Mouse (Mus musculus): ENCODE data around the gene Rngtt.
"Not testable (repeated sequence)": the region's sequence is repeated elsewhere in the genome, so short reads cannot be mapped to it uniquely, and the experiment has no call there.

Rngtt gene

DNA sequence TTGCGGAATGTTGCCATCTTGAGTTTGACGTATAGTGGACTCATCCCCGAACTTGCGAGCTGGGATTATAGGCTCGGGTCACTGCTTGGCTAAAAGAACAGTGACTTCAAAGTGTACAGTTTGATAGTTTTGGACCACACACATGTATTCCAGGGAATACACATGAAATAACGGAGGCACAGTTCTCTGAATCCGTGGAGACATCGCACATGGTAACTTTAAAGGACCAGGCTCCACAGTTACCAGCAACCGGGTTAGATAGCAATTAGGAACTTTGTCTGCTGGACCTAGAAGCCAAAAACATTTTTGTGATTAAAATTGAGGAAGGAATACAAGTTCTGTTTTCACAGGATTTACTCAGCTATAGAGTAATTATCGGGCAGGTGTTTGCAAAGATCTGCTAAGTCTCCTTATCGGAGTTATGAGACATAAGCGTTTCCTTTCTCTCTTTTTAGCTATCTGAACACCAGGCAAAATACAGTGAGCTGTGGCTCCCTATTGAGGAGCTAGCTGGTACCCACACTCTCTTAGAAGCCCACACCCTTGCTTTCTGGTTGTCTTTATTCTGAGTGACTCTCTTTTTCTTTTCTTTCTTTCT is 828 bp downstream of the Rngtt start:
- no peak for DNase-seq (ENCODE audit: low spot score)

DNA sequence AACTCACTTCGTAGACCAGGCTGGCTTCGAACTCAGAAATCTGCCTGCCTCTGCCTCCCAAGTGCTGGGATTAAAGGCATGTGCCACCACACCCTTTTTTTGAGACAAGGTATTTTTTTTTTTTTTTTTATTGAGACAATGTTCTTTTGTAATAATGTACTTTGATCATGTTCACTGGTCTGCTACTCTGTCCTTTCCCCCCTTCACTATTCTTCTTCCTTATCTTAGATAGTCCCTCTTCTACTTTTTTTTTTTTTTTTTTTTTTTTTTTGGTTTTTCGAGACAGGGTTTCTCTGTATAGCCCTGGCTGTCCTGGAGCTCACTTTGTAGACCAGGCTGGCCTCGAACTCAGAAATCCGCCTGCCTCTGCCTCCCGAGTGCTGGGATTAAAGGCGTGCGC is 4.0 kb downstream of the Rngtt start:
- DNase-seq (ENCODE audit: low spot score) = not testable (repeated sequence)

DNA sequence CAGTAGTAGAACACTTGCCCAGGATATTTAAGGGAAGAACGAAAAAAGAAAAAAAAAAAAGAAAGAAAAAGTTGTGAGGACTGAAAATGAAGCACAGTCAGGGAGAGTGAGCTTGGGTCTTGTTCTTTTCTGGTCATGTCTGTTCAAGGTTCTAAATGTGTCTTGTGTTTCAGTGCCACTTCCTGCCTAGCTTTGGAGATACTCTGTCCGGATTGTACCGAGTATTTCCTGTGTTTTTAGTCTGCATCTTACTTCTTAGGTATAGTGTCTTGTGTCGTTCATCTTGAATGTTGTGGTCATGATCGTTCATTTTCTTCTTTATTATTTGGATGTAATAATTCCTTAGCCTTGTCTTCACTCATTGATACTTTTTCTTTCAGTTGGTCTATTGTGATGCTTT is 5.7 kb downstream of the Rngtt start:
- DNase-seq (ENCODE audit: low spot score) = peak; percentile 60

DNA sequence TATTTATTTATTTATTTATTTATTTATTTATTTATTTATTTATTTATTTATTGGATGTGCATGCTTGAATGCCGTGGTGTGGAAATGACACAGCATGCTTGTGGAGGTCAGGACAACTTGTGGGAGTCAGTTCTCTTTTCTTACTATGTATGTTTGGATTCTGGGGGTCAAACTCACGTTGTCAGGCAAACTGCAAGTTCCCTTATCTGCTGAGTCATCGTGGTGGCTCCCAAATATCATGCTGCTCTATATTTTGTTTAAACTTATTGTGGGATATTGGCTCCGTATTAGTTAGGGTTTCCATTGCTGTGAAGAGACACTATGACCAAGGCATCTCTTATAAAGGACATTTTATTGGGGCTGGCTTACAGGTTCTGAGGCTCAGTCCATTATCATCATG is 21.0 kb downstream of the Rngtt start:
- no peak for DNase-seq (ENCODE audit: low spot score)

DNA sequence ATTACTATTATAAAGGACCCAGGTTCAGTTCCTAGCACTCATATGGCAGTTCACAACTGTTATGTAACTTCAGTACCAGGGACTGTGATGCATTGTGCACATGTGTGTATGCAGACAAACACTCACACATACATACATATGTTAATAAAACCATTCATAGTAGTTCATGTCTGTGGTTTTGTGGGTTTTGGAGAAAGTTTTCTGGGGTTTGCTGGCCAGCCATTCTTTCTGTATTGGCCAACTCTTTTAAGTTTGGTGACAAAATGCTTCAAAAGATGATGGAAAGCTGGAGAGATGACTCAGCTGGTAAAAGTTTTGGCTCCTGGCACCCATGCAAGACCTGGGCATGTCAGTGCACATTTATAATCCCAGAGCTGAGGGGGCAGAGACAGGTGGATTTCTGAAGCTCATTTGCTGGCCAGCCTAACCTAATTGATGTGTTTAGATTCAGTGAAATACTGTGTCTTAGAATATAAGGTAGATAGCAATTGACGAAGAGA is 22.9 kb downstream of the Rngtt start:
- no peak for DNase-seq (ENCODE audit: low spot score)

DNA sequence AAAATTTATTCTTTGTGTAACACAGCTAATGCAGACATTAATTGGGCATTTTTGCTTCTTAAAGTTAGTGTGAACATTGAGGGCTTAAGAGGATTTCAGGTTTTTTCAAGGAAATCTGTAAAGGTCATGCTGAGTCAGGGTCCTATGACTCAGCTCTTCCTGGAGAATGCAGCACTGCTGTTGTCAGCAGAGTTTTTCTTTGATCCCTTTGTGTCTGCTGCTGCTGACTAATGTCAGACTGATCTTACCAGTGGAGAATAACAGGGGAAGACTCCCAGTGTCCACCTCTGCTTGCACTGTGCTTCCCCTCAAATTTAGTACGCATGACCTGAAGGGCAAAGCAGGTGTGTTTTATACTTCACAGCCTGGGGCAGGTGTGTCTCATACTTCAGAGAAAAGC is 27.9 kb downstream of the Rngtt start:
- DNase-seq (ENCODE audit: low spot score) = no peak

DNA sequence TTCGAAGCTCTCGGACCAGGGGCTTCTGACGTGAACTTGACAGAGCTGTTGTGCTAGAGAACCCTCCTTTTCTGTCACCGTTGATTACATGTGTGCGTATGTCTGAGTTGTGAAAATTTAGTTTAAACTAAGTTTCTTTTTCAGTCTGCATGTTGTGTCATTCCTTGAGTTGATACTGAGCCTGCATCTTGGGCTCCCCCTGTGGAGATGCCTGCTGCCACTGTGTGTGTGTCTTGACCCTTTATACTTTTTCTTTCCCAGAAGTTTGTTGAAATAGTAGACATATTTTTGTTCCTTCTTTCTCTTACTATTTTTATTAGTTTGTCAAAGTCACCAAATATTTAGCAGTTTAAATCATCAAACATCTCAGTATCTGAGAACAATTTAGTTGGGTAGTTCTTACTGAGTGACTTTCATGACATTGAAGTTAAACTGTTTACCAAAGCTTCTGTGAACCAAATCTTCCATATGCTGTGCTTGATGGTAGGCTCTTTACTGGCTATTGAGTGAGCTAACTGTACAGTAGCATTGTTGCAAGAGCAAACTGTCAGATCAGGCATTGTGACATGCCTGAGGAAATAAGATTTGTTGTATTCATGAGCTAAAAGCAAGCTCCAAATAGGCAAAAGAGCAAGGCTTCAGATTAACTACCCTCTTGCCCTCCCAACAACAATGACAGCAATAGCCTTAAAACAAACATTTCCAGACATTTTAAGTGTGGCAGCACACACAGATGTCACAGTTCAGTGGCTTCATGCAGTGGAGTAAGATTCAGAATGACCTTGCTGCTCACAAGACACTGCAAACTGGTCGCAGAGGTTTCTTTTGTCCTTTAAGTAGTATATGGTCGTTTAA is 33.0 kb downstream of the Rngtt start:
- DNase-seq (ENCODE audit: low spot score) = no peak

DNA sequence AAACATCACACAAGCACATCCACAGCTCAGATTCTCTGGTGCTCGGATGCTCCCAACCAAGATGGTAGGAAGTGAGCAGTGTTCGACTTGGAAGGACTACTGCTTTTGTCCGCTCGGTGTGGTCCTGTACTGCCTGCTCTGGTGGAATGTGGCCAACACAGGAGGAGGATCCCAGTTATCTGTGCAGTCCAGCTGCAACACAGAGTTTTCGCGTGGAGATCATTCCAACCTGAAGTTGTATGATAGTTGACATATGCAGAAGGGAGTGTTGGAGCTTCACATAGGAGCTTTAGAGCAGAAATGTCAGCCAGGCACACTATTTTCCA is 33.6 kb downstream of the Rngtt start:
- DNase-seq (ENCODE audit: low spot score) = no peak

DNA sequence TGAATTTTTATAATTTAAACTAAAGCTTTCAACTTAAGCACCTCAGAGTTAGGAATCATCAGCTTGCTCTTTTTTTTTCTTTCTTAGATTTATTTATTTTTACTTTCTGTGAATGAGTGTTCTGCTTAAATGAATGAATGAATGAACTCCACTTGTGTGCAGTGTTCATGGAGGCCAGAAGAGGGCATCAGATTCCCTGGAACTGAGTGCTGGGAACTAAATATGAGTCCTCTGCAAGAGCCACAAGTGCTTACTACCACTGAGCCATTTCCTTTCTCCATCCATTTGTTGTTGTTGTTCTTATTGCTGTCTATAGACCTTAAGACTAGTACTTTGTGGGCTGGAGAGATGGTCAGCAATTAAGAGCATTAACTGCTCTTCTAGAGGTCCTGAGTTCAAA is 53.3 kb downstream of the Rngtt start:
- no peak for DNase-seq (ENCODE audit: low spot score)

DNA sequence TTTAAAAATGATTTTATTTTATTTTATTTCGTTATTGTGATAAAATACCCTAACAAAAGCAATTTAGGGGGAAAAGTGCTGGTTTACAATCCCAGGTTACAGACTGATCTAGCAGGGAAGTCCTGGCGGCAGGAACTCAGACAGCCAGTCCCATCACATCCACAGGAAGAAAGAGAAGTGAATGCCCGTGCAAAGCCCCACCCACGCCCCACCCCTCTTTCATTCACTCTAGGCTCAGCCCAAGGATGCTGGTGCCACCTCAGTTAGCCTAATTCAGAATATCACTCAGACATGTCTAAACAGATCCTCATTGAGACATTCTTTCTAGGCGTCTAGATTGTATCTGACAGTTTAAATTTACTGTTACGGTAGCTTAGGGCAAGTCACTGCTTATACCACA is 64.8 kb downstream of the Rngtt start:
- no peak for DNase-seq (ENCODE audit: low spot score)

DNA sequence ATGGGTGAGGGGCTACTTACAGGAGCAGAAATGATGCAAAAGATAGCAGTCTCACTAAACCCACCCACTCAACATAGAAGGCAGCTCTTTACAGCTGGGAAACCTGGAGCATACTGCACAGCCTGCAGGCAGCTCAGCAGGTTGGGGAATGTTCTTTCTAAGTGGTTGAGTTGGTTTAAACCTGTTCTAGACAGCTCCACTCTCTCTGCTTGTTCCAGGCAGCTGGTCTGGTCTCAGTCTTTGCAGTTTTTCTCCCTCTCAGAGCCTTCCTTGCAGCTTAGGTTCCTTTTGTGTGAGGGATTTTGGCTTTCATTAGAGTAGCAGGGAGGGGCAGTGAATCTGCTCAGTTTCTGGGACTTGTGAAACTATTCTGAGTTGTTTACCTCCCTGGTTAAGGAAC is 67.5 kb downstream of the Rngtt start:
- no peak for DNase-seq (ENCODE audit: low spot score)

DNA sequence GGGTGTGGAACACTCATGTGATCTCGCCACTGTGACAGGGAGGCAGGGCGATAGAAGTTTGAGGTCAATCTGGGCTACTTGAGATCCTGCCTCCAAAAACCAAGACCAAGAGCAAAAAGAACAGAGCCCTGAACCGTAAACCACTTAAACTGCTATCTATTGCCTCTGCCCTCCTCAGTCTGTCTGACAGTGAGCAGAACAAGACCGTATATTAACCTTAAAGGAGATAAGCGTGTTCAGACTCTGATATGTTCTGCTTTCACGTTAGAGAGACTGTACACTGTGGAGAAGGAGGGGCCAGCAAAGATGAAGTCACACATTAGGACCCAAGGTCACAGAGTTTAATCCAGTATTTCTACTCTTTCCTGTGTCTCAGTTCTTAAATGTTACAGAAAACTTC is 68.8 kb downstream of the Rngtt start:
- DNase-seq (ENCODE audit: low spot score) = no peak

DNA sequence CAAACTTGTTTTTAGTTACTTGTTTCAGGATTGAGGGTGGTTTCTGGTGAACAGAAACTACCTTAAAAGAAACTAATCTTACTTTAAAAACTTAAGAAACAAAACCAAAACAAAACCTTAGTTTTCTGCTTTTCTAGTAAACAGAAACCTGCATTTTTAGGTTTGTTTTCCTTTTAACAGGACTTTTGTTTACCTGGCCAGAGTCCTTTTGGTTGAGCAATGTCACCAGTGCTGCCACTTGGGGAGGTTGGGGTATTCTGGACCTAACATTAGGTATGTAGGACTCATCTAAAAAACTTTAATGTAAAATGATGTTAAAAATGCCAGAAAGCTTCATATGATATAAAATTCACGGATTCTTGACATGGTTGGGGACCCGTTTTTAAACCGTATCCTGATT is 78.8 kb downstream of the Rngtt start:
- DNase-seq (ENCODE audit: low spot score) = no peak

DNA sequence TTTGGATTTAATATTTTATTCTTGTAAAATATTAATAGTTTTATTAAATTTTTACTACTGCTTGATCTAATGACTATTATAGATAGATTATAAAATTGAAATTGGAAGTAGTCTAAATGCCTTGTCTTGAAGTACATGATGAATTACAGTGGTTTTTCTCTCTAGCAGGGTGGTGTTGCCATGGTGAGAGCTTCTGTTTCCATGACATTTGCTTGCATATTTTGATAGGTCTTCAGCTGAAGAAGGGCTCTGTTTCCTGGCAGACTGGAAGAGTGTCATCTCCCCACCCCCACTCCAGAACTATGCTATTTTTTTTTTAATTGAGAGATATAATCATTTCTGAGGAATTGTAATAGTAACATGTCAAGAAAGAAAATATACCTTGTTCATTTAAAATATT is 80.5 kb downstream of the Rngtt start:
- peak; percentile 28 for DNase-seq (ENCODE audit: low spot score)

DNA sequence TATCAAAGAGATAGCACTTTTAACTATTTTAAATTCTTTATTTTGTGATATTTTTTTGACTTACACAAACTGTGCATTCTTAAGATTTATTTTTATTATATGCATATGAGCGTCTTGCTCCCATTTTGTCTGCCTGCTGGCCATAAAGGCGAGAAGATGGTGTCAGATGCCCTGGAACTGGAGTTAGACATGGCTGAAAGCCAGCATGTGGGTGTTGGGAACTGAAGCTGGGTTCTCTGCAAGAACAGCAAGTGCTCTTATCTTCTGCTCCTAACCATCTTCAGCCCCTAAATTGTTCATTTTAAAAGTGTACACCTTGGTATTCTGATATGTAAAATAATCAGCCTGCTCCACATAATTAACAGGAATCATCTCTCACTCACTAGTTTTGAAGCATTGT is 83.3 kb downstream of the Rngtt start:
- no peak for DNase-seq (ENCODE audit: low spot score)

DNA sequence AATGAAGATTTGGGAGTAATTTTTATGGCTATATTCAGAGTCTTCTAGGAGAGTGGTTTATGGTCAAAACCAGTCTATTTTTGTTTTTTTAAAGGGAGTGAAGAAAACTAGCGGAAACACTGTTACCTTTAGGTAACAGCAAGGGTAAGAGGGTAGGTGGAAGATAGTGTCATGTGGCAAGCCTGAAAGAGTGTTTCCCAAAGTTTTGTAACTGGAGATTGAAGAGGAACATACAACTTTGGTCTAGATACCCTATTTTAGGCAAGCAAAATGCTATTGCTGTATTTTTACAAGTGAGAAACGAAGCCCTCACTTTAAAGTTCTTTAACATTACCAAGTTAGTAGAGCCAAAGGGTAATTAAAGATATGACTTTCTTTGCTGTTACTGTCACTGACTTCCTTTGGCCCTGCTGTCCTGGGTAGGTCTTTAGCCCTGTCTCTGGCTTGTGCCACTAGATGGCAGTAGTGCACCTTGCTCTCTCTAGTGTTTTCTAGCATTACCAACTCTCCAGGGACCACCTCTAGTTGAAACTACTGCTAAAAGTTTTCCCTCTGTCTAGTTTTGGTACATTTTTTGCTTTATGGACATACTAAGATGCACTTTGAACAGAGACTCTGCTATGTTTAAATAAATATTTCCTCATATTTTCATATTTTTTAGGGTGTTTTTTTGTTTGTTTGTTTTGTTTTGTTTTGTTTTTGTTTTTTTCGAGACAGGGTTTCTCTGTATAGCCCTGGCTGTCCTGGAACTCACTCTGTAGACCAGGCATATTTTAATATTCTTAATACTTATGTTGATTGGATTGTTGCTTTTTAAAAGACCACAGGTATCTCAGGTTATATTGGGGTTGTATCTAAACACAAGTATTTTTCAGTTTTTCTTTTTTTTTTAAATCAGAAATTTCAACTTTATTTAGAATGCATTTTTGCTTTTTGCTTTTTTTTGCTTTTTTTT is 86.4 kb downstream of the Rngtt start:
- DNase-seq (ENCODE audit: low spot score) = peak; percentile 66

DNA sequence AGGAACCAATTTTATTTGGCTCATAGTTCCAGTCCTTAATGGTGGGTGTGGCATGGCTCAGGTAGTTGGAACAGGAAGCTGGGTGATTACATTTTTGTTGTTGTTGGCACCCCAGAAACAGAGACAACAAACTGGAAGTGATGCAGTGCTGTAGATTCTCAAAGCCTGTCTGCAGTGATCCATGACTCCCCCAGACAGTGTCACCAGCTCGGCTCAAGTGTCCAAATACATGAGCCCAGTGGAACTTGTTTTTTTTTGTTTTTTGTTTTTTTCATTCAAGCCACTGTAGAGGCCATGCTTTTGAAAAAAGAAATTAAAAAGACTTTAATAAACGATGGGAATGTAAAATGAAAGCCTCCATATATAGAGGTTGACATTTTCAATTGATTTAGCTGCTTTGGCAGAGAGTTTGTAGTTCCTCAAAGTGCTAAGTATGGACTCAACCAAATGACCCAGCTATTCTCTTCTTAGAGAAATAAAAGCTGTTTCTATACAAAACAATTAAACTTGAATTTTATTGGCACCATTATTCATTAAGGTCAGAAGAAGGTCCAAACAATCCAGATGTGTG is 95.7 kb downstream of the Rngtt start:
- no peak for DNase-seq (ENCODE audit: low spot score)

DNA sequence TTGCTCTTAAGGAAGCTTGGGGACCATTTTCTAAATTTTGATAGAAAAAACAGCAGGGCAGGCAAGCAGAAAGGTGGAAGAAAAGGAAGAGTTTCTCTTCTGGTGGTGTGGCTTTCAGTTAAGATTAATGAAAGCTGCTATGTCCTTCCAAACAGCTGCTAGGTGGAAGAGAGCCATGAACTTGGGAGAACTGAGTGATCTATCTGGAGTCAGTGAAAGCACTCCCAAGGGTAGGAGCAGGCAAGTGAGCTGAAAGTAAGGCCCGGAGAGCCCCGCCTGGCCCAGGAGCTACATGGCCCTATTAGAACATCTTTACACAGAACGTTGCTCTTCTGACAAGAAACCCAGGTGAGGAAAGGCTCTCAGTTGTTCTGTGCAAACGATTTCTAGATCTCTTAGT is 103.7 kb downstream of the Rngtt start:
- DNase-seq (ENCODE audit: low spot score) = no peak

DNA sequence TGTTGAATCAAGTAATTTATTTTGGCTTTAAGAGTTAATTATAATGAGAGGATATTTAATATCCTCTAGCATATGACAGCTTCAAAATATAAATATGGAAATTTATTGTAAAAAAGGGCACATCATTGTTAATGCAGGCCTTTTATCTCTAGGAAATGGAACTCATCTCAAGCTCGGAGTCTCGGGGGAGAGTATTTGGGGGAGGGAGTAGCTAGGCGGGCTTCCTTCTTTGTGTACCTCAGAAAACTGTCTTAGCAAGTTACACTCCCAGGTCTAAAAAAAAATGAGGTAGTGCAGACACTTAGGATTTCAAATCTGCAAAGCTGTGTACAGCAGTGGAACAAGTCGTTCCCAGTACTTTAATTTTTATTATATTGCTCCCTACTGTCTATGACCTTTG is 104.7 kb downstream of the Rngtt start:
- no peak for DNase-seq (ENCODE audit: low spot score)

DNA sequence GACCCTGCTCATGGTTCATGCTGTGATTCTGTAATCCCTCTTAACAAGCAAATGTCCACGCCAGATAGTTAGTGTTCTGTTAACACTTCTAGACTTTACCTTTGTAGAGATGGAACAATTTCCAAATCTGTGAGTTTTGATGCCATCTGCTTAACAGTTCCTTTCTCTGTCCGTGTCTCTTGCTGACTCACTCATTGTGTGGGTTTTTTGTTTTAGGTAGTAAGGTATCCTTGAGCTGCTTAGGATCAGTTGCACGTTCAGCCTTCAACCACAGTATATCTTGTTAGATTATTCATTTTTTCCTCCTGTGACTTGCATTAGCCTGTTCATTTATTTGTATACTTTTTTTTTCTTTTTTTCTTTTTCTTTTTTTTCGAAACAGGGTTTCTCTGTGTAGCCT is 107.3 kb downstream of the Rngtt start:
- no peak for DNase-seq (ENCODE audit: low spot score)

DNA sequence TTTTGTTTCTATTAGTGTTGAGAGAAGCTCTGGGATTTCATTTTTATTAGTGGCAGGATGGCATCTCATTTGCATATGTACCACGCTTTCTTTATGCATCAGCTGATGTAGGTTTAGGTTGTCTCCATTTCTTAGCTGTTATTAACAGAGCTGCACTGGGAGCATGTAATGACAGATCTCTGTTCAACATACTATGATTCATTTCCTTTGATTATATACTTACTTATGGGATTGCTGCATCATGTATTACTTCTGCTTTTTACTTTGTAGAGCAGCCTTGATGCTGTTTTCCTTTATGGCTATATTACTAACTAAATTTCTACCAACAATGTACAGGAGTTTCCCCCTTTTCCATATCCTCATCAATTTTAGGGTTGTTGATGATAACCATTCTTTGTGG is 109.5 kb downstream of the Rngtt start:
- no peak for DNase-seq (ENCODE audit: low spot score)

DNA sequence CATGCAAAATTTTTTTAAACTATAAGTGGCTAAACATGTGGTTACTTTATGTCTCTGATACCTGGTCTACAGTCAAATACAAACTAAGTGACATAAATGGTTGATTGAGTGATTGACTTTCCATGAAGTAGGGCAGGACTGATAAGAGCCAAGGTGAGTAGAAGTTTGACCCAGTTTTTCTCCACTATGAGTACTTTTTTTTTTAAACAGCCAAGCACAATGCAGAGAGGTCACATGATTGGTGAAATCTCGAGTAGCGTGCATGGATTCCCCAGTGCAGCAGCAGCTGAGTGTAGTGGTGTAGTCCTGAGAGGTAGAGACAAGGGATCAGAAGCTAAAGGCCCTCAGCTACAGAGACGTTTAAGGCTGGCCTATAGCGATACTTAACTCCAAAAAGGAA is 118.7 kb downstream of the Rngtt start:
- DNase-seq (ENCODE audit: low spot score) = no peak

All from T-cell, adult 2 months (primary cell).